Mouse (Mus musculus) duodenum, adult 2 months (tissue): ENCODE measurements around the gene Zfp963. TPM values are rescaled to one million over a fixed set of nuclear protein-coding genes. Genes with fewer than 3 reads are reported as not detected.

ENCODE experiments used
- polyA plus RNA-seq: library from polyadenylated mRNA; depleted of rRNA; stranded (reverse); fragments of >200 nt; gene quantifications from 2 replicates; pipeline ENCODE4 v1.2.3, GENCODE M21; 2012; ENCODE audit warnings: low replicate concordance; rRNA removed

Gene Zfp963
- polyA plus RNA-seq = 0.54 and 0.87 TPM in 2 replicates

GRCm38 (mm10) chr8:69749544-69750454 lies at the start of gene Zfp963:
Gene Zfp963 (minus strand): TSS chr8:69749970.

GRCm38 (mm10) chr8:69790773-69791367 lies 41.1 kb upstream of the Zfp963 start, which contains the start of the genes Atp13a1 and Zfp866:
Gene Atp13a1 (plus strand): TSS chr8:69791163.
Gene Zfp866 (minus strand): TSS chr8:69791178.

GRCm38 (mm10) chr8:69774503-69775148 lies 24.9 kb upstream of the Zfp963 start, which contains the start of gene Gm20422:
Gene Gm20422 (minus strand): TSS chr8:69774886.

GRCm38 (mm10) chr8:69710624-69711023 lies 39.1 kb downstream of the Zfp963 start, which contains the start of gene Zfp869:
Gene Zfp869 (minus strand): TSS chr8:69710724.

Other genes with a start within 250 kb of the Zfp963 start
- gene Gm7697, start 227.0 kb downstream of the Zfp963 start, polyA plus RNA-seq = not detected in 2 replicates
- 1.3 and 2.1 TPM in 2 replicates for gene Zfp868, start 124.4 kb downstream of the Zfp963 start, polyA plus RNA-seq
- gene Zfp964, start 95.5 kb downstream of the Zfp963 start, polyA plus RNA-seq = 0.11 and 0.20 TPM in 2 replicates
- gene Zfp869, start 39.2 kb downstream of the Zfp963 start, polyA plus RNA-seq = 0.20 and 0.25 TPM in 2 replicates
- gene Gm20422, start 24.9 kb upstream of the Zfp963 start, polyA plus RNA-seq = 0.65 TPM in 1 of 2 replicates, not detected in the other
- 95.3 and 108 TPM in 2 replicates for gene Atp13a1, start 41.2 kb upstream of the Zfp963 start, polyA plus RNA-seq
- gene Zfp866, start 41.2 kb upstream of the Zfp963 start, polyA plus RNA-seq = 1.9 and 2.0 TPM in 2 replicates
- gene Gmip, start 58.7 kb upstream of the Zfp963 start, polyA plus RNA-seq = 61.4 and 67.2 TPM in 2 replicates
- 2.3 and 2.5 TPM in 2 replicates for gene Lpar2, start 72.5 kb upstream of the Zfp963 start, polyA plus RNA-seq
- gene Pbx4, start 82.5 kb upstream of the Zfp963 start, polyA plus RNA-seq = 8.2 and 13.8 TPM in 2 replicates
- gene Cilp2, start 137.7 kb upstream of the Zfp963 start, polyA plus RNA-seq = 0.12 and 0.19 TPM in 2 replicates
- 0.84 and 2.0 TPM in 2 replicates for gene Tssk6, start 152.2 kb upstream of the Zfp963 start, polyA plus RNA-seq
- 102 and 147 TPM in 2 replicates for gene Ndufa13, start 152.6 kb upstream of the Zfp963 start, polyA plus RNA-seq
- gene Yjefn3, start 152.7 kb upstream of the Zfp963 start, polyA plus RNA-seq = 1.9 and 2.1 TPM in 2 replicates
- gene Gatad2a, start 246.4 kb upstream of the Zfp963 start, polyA plus RNA-seq = 63.2 and 68.6 TPM in 2 replicates